Mouse (Mus musculus) MEL (cell line): ENCODE data around the gene Zfp513. TPM values are rescaled to one million over a fixed set of nuclear protein-coding genes. Genes with fewer than 3 reads are reported as not detected.
A peak's percentile ranks its signal among the peaks of the same experiment; 100 is the strongest.

Experiments used
- DNase-seq: peaks from one replicate; pipeline ENCODE4 v3.0.0; 2011; ENCODE audit warnings: low read depth, low spot score
- H3K27ac ChIP-seq: 2 replicates; pipeline ENCODE4 v1.5.1; 2012; ENCODE audit warnings: low read depth, mild to moderate bottlenecking, control low read depth, low read length, moderate library complexity; ENCODE audit not compliant: control insufficient read depth
- H3K27me3 ChIP-seq, 2 experiments: fragments of 150-350 bp in 1 of 2; sonication (generic) in 1 of 2; 2 replicates each; pipeline ENCODE4 v1.6.1; 2012; ENCODE audit warnings: low read length in 2 of 2, mild to moderate bottlenecking in 2 of 2, improper control_type of control experiment in 1 of 2, moderate library complexity in 1 of 2; ENCODE audit not compliant: insufficient read depth in 2 of 2, control insufficient read depth in 1 of 2
- H3K36me3 ChIP-seq, 2 experiments: 2 replicates each; pipeline ENCODE4 v1.6.1; 2012 to 2014; ENCODE audit warnings: low read length in 2 of 2, improper control_type of control experiment in 1 of 2, inconsistent platforms in 1 of 2, mild to moderate bottlenecking in 1 of 2; ENCODE audit not compliant: insufficient read depth in 2 of 2, control insufficient read depth in 1 of 2
- H3K4me1 ChIP-seq, 2 experiments: fragments of 150-350 bp in 1 of 2; sonication (generic) in 1 of 2; 2 replicates each; pipeline ENCODE4 v1.6.1; 2012; ENCODE audit warnings: low read length in 2 of 2, improper control_type of control experiment in 1 of 2, mild to moderate bottlenecking in 1 of 2; ENCODE audit not compliant: insufficient read depth in 2 of 2, control insufficient read depth in 1 of 2
- H3K4me3 ChIP-seq, 2 experiments: fragments of 150-350 bp in 1 of 2; sonication (generic) in 1 of 2; 2 replicates each; pipeline ENCODE4 v1.5.1; 2012; ENCODE audit warnings: low read depth in 2 of 2, low read length in 2 of 2, mild to moderate bottlenecking in 2 of 2, moderate library complexity in 2 of 2, control low read depth in 1 of 2, improper control_type of control experiment in 1 of 2; ENCODE audit not compliant: control insufficient read depth in 1 of 2, insufficient read depth in 1 of 2
- H3K79me2 ChIP-seq: 2 replicates; pipeline ENCODE4 v1.6.1; 2012; ENCODE audit warnings: mild to moderate bottlenecking, low read length, moderate library complexity; ENCODE audit not compliant: control insufficient read depth, poor library complexity, insufficient read depth
- H3K9ac ChIP-seq: 2 replicates; pipeline ENCODE4 v1.6.1; 2012; ENCODE audit warnings: low read depth, mild to moderate bottlenecking, control low read depth, low read length, moderate library complexity; ENCODE audit not compliant: control insufficient read depth, poor library complexity, severe bottlenecking
- H3K9me3 ChIP-seq: fragments of 150-350 bp; sonication (generic); replicated peaks from 2 replicates; pipeline ENCODE4 v1.6.1; 2012; ENCODE audit warnings: mild to moderate bottlenecking, low read length, improper control_type of control experiment, moderate library complexity; ENCODE audit not compliant: insufficient read depth
- BHLHE40 ChIP-seq: IDR thresholded peaks from 2 replicates; pipeline ENCODE4 v1.6.1; 2012; ENCODE audit warnings: low read depth, mild to moderate bottlenecking, inconsistent platforms, low read length, improper control_type of control experiment, borderline replicate concordance
- CHD1 ChIP-seq: IDR thresholded peaks from 2 replicates; pipeline ENCODE4 v1.6.1; 2012; ENCODE audit warnings: low read depth, mild to moderate bottlenecking, inconsistent platforms, low read length, improper control_type of control experiment
- CTCF ChIP-seq, 3 experiments: IDR thresholded peaks in 2 of 3; conservative IDR thresholded peaks in 1 of 3; 2 replicates each; pipeline ENCODE4 v1.5.1; 2011 to 2012; ENCODE audit warnings: low read length in 3 of 3, low read depth in 2 of 3, mild to moderate bottlenecking in 2 of 3, improper control_type of control experiment in 1 of 3, inconsistent platforms in 1 of 3, mixed read lengths in 1 of 3, moderate library complexity in 1 of 3; ENCODE audit not compliant: control insufficient read depth in 1 of 3, insufficient read depth in 1 of 3, poor library complexity in 1 of 3, severe bottlenecking in 1 of 3
- E2F4 ChIP-seq: IDR thresholded peaks from 2 replicates; pipeline ENCODE4 v1.6.1; 2011; ENCODE audit warnings: low read depth, low read length, improper control_type of control experiment, borderline replicate concordance
- EP300 ChIP-seq, 2 experiments: IDR thresholded peaks; 2 replicates each; pipeline ENCODE4 v1.6.1; 2011; ENCODE audit warnings: improper control_type of control experiment in 2 of 2, low read length in 2 of 2, low read depth in 1 of 2, mild to moderate bottlenecking in 1 of 2
- ETS1 ChIP-seq: IDR thresholded peaks from 2 replicates; pipeline ENCODE4 v1.6.1; 2012; ENCODE audit warnings: low read depth, mild to moderate bottlenecking, inconsistent platforms, low read length, improper control_type of control experiment, moderate library complexity
- GABPA ChIP-seq: IDR thresholded peaks from 2 replicates; pipeline ENCODE4 v1.6.1; 2012; ENCODE audit warnings: low read depth, mild to moderate bottlenecking, inconsistent platforms, low read length, improper control_type of control experiment, moderate library complexity
- KAT2A ChIP-seq: conservative IDR thresholded peaks from 2 replicates; pipeline ENCODE4 v1.6.1; 2012; ENCODE audit warnings: low read depth, low read length, improper control_type of control experiment, inconsistent platforms
- MAFK ChIP-seq: IDR thresholded peaks from 2 replicates; pipeline ENCODE4 v1.6.1; 2011; ENCODE audit warnings: low read depth, mild to moderate bottlenecking, low read length, improper control_type of control experiment, borderline replicate concordance
- MAX ChIP-seq: IDR thresholded peaks from 2 replicates; pipeline ENCODE4 v1.6.1; 2011; ENCODE audit warnings: low read length, improper control_type of control experiment
- MAZ ChIP-seq: IDR thresholded peaks from 2 replicates; pipeline ENCODE4 v1.6.1; 2012; ENCODE audit warnings: low read depth, mild to moderate bottlenecking, inconsistent platforms, low read length, improper control_type of control experiment
- MEF2A ChIP-seq: IDR thresholded peaks from 2 replicates; pipeline ENCODE4 v1.6.1; 2014; ENCODE audit warnings: low read depth, mild to moderate bottlenecking, inconsistent platforms, low read length, improper control_type of control experiment; ENCODE audit not compliant: poor library complexity, insufficient replicate concordance, severe bottlenecking; ENCODE audit errors: extremely low read depth
- MXI1 ChIP-seq: IDR thresholded peaks from 2 replicates; pipeline ENCODE4 v1.6.1; 2011; ENCODE audit warnings: mild to moderate bottlenecking, low read depth, low read length, improper control_type of control experiment
- MYB ChIP-seq: IDR thresholded peaks from 2 replicates; pipeline ENCODE4 v1.6.1; 2011; ENCODE audit warnings: mild to moderate bottlenecking, low read depth, low read length, improper control_type of control experiment
- NELFE ChIP-seq: IDR thresholded peaks from 2 replicates; pipeline ENCODE4 v1.6.1; 2011; ENCODE audit warnings: low read depth, low read length, improper control_type of control experiment
- NRF1 ChIP-seq: IDR thresholded peaks from 2 replicates; pipeline ENCODE4 v1.6.1; 2014; ENCODE audit warnings: low read depth, mild to moderate bottlenecking, inconsistent platforms, low read length, improper control_type of control experiment, moderate library complexity; ENCODE audit not compliant: poor library complexity, insufficient read depth, severe bottlenecking
- RAD21 ChIP-seq: IDR thresholded peaks from 2 replicates; pipeline ENCODE4 v1.6.1; 2011; ENCODE audit warnings: mild to moderate bottlenecking, low read depth, low read length, improper control_type of control experiment
- SIN3A ChIP-seq: IDR thresholded peaks from 2 replicates; pipeline ENCODE4 v1.6.1; 2012; ENCODE audit warnings: low read length, improper control_type of control experiment, inconsistent platforms
- SMC3 ChIP-seq: IDR thresholded peaks from 2 replicates; pipeline ENCODE4 v1.6.1; 2011; ENCODE audit warnings: low read depth, low read length, improper control_type of control experiment
- TAL1 ChIP-seq: IDR thresholded peaks from 2 replicates; pipeline ENCODE4 v1.6.1; 2012; ENCODE audit warnings: mild to moderate bottlenecking, inconsistent platforms, low read length, moderate library complexity, mixed read lengths
- TBP ChIP-seq: IDR thresholded peaks from 2 replicates; pipeline ENCODE4 v1.8.0; 2011; ENCODE audit warnings: low read depth, low read length, improper control_type of control experiment
- TCF12 ChIP-seq: IDR thresholded peaks from 2 replicates; pipeline ENCODE4 v1.6.1; 2014; ENCODE audit warnings: low read depth, mild to moderate bottlenecking, inconsistent platforms, low read length, improper control_type of control experiment, moderate library complexity
- UBTF ChIP-seq: IDR thresholded peaks from 2 replicates; pipeline ENCODE4 v1.6.1; 2012; ENCODE audit warnings: low read depth, mild to moderate bottlenecking, inconsistent platforms, low read length, improper control_type of control experiment, moderate library complexity, borderline replicate concordance; ENCODE audit not compliant: insufficient read depth
- USF1 ChIP-seq: IDR thresholded peaks from 2 replicates; pipeline ENCODE4 v1.6.1; 2014; ENCODE audit warnings: low read depth, mild to moderate bottlenecking, inconsistent platforms, low read length, improper control_type of control experiment, moderate library complexity
- ZC3H11A ChIP-seq: IDR thresholded peaks from 2 replicates; pipeline ENCODE4 v1.6.1; 2012; ENCODE audit warnings: low read depth, mild to moderate bottlenecking, inconsistent platforms, low read length, improper control_type of control experiment
- ZKSCAN1 ChIP-seq: IDR thresholded peaks from 2 replicates; pipeline ENCODE4 v1.6.1; 2012; ENCODE audit warnings: low read depth, mild to moderate bottlenecking, inconsistent platforms, low read length, improper control_type of control experiment, moderate library complexity
- polyA plus RNA-seq, 2 experiments: library from polyadenylated mRNA; stranded (reverse) in 1 of 2; unstranded in 1 of 2; fragments of >175 nt in 1 of 2; fragments of >200 nt in 1 of 2; gene quantifications; 2 replicates each; pipeline versions ENCODE4 v1.2.1 to v1.2.4; 2012; ENCODE audit warnings: low replicate concordance in 2 of 2, low read depth in 1 of 2; ENCODE audit not compliant: insufficient read length in 2 of 2, insufficient read depth in 1 of 2, missing spikeins in 1 of 2
- total RNA-seq: library from RNA; depleted of rRNA; stranded (reverse); fragments of 300-350 nt; gene quantifications from 2 replicates; pipeline ENCODE4 v1.2.3, GENCODE M21; 2012

Gene Zfp513
- total and polyA plus RNA-seq, 3 experiments = 7.0 to 15.2 TPM; not detected in 1

- no peak for DNase-seq
- H3K79me2 ChIP-seq = peaks cover 17% of the 10 kb centered on the region
- TF ChIP-seq MXI1 (peak; percentile 68), TCF12 (no peak), EP300 (IDR thresholded peaks at IDR 0.05; ENCODE audit: low read depth in 1 of 2, low read length in 2 of 2) (peak in 1 of 2 experiments; percentile 30; a peak in 1 of 4 replicates), MAZ (no peak; the same call in 1 of the 2 replicates), MAX (no peak), TBP (0 out of 2 replicates have a peak, but pooled peaks have one; percentile 21), SIN3A (peak; percentile 74; the same call in 1 of the 2 replicates)
- TF ChIP-seq, all 39 proteins: peak for 4
- Histone ChIP-seq H3K9ac (peak overlapping the region; percentile 85), H3K9me3 (no peaks in the 10 kb centered on the region), H3K27ac (peak overlapping the region; percentile 38), H3K27me3 (no peaks in the 10 kb centered on the region), H3K4me1 (peaks cover 0 to 2% of the 10 kb centered on the region in 2 experiments; a peak in 2 of 4 replicates), H3K4me3 (peak overlapping the region; percentile 79 to 100), H3K36me3 (peaks cover 6 to 7% of the 10 kb centered on the region in 2 experiments)
Measured at GRCm38 (mm10) chr5:31241522-31242034, 39.5 kb upstream of the Zfp513 start.

GRCm38 (mm10) chr5:31240637-31241521 is 38.8 kb upstream of the Zfp513 start, which contains the start of the genes Nrbp1 and Gm9970:
TSS of gene Nrbp1 (plus strand) at chr5:31240864.
TSS of gene Gm9970 (minus strand) at chr5:31241232.
- peak within 1 kb of the TSS; percentile 99 to 100 for H3K4me3 ChIP-seq
- DNase-seq = peak; percentile 99
- H3K4me1 ChIP-seq = peaks cover 0 to 2% of the 10 kb centered on the region in 2 experiments; a peak in 2 of 4 replicates
- H3K79me2 ChIP-seq = peaks cover 17% of the 10 kb centered on the region
- H3K27ac ChIP-seq = peak within 1 kb of the TSS; percentile 81
- H3K9ac ChIP-seq = peak within 1 kb of the TSS; percentile 94
- H3K9me3 ChIP-seq = no peaks in the 10 kb centered on the region
- no peaks in the 10 kb centered on the region for H3K27me3 ChIP-seq
- peaks cover 4 to 7% of the 10 kb centered on the region in 2 experiments for H3K36me3 ChIP-seq
- no peak for TF ChIP-seq ZKSCAN1
- no peak for TF ChIP-seq ZC3H11A
- no peak for TF ChIP-seq MAFK
- no peak for TF ChIP-seq MAX
- TF ChIP-seq MEF2A = no peak
- no peak; the same call in 1 of the 2 replicates for TF ChIP-seq KAT2A
- no peak for TF ChIP-seq SMC3
- no peak for TF ChIP-seq EP300 (IDR thresholded peaks at IDR 0.05; ENCODE audit: low read depth in 1 of 2, low read length in 2 of 2)
- peak; percentile 37; the same call in 1 of the 2 replicates for TF ChIP-seq ETS1
- 0 out of 6 replicates have a peak, but pooled peaks of 1 of the 3 experiments have one; percentile 0 for TF ChIP-seq CTCF (IDR thresholded peaks at IDR 0.05 in 2 of 3, conservative IDR thresholded peaks at IDR 0.05 in 1 of 3; ENCODE audit: control insufficient read depth in 1 of 3, insufficient read depth in 1 of 3, low read depth in 2 of 3, low read length in 3 of 3, poor library complexity in 1 of 3, severe bottlenecking in 1 of 3)
- TF ChIP-seq CHD1 = no peak
- TF ChIP-seq BHLHE40 = no peak
- TF ChIP-seq RAD21 = no peak
- peak; percentile 54; the same call in 1 of the 2 replicates for TF ChIP-seq NRF1
- TF ChIP-seq E2F4 = no peak
- peak; percentile 92 for TF ChIP-seq SIN3A
- TF ChIP-seq GABPA = no peak
- peak; percentile 94 for TF ChIP-seq NELFE
- TF ChIP-seq USF1 = no peak
- TF ChIP-seq MAZ = peak; percentile 97; the same call in 1 of the 2 replicates
- peak; percentile 73 for TF ChIP-seq TCF12
- TF ChIP-seq TAL1 = no peak
- TF ChIP-seq MYB = no peak
- TF ChIP-seq MXI1 = peak; percentile 49
- TF ChIP-seq UBTF = 0 out of 2 replicates have a peak, but pooled peaks have one; percentile 66
